Mouse (Mus musculus): ENCODE data around the gene Bcor. TPM values are rescaled to one million over a fixed set of nuclear protein-coding genes. Genes with fewer than 3 reads are reported as not detected.

The Bcor gene
- total RNA-seq (2015; ENCODE audit: low replicate concordance): 11.0 and 11.9 TPM in 2 replicates
- total RNA-seq (2017; ENCODE audit: low replicate concordance): 8.7 and 9.8 TPM in 2 replicates

- ATAC-seq (replicated peaks; ENCODE audit: low FRiP score, poor library complexity, severe bottlenecking): no peak
These were observed at the start of gene Bcor for GRCm38 (mm10) chrX:12159981-12160656. Gene Bcor, minus strand, starts transcription at chrX:12160355.

GRCm38 (mm10) chrX:12202951-12203350 lies 42.8 kb upstream of the Bcor start:
- no peak for ATAC-seq (replicated peaks; ENCODE audit: low FRiP score, poor library complexity, severe bottlenecking)

GRCm38 (mm10) chrX:12201111-12201510 lies 41.0 kb upstream of the Bcor start:
- ATAC-seq (replicated peaks; ENCODE audit: low FRiP score, poor library complexity, severe bottlenecking): no peak

- no peak for ATAC-seq (replicated peaks; ENCODE audit: low FRiP score, poor library complexity, severe bottlenecking)
These were observed 35.2 kb upstream of the Bcor start for GRCm38 (mm10) chrX:12195234-12195919.

- ATAC-seq (replicated peaks; ENCODE audit: low FRiP score, poor library complexity, severe bottlenecking): no peak
These were observed 32.2 kb upstream of the Bcor start for GRCm38 (mm10) chrX:12192343-12192742.

GRCm38 (mm10) chrX:12189511-12189910 lies 29.4 kb upstream of the Bcor start:
- no peak for ATAC-seq (replicated peaks; ENCODE audit: low FRiP score, poor library complexity, severe bottlenecking)

- ATAC-seq (replicated peaks; ENCODE audit: low FRiP score, poor library complexity, severe bottlenecking): no peak
These were observed 15.2 kb upstream of the Bcor start for GRCm38 (mm10) chrX:12175198-12175960.

GRCm38 (mm10) chrX:12170128-12170527 lies 10.0 kb upstream of the Bcor start:
- ATAC-seq (replicated peaks; ENCODE audit: low FRiP score, poor library complexity, severe bottlenecking): no peak

- no peak for ATAC-seq (replicated peaks; ENCODE audit: low FRiP score, poor library complexity, severe bottlenecking)
These were observed 4.7 kb upstream of the Bcor start for GRCm38 (mm10) chrX:12164591-12165529.

- ATAC-seq (replicated peaks; ENCODE audit: low FRiP score, poor library complexity, severe bottlenecking): no peak
These were observed 647 bp downstream of the Bcor start for GRCm38 (mm10) chrX:12159534-12159881.

- no peak for ATAC-seq (replicated peaks; ENCODE audit: low FRiP score, poor library complexity, severe bottlenecking)
These were observed 1.2 kb downstream of the Bcor start for GRCm38 (mm10) chrX:12158821-12159533.

GRCm38 (mm10) chrX:12158244-12158820 lies 1.8 kb downstream of the Bcor start:
- ATAC-seq (replicated peaks; ENCODE audit: low FRiP score, poor library complexity, severe bottlenecking): no peak

- ATAC-seq (replicated peaks; ENCODE audit: low FRiP score, poor library complexity, severe bottlenecking): no peak
These were observed 2.7 kb downstream of the Bcor start for GRCm38 (mm10) chrX:12157331-12157930.

GRCm38 (mm10) chrX:12155842-12156291 lies 4.3 kb downstream of the Bcor start:
- ATAC-seq (replicated peaks; ENCODE audit: low FRiP score, poor library complexity, severe bottlenecking): no peak

GRCm38 (mm10) chrX:12155068-12155840 lies 4.9 kb downstream of the Bcor start:
- no peak for ATAC-seq (replicated peaks; ENCODE audit: low FRiP score, poor library complexity, severe bottlenecking)

GRCm38 (mm10) chrX:12153141-12154095 lies 6.7 kb downstream of the Bcor start:
- no peak for ATAC-seq (replicated peaks; ENCODE audit: low FRiP score, poor library complexity, severe bottlenecking)

Measured in erythroblast, adult 5-6 weeks (primary cell).